Mouse (Mus musculus) heart, embryonic 14.5 days (tissue): ENCODE measurements around the gene Eps8. TPM values are rescaled to one million over a fixed set of nuclear protein-coding genes. Genes with fewer than 3 reads are reported as not detected.

Source experiments
- ATAC-seq: fragments of 200-750 bp; cut with Nextera tagmentation; 2 replicates; pipeline ENCODE4 v1.8.0; 2017; ENCODE audit warnings: low read depth, moderate TSS enrichment; ENCODE audit not compliant: insufficient number of reproducible peaks, insufficient read depth, low FRiP score
- H3K27ac ChIP-seq, 2 experiments: fragments of 200-500 bp in 1 of 2; fragments of 300-500 bp in 1 of 2; sonication (generic) in 1 of 2; replicated peaks in 1 of 2; 2 replicates each; pipeline ENCODE4 v1.5.1; 2012 to 2014; ENCODE audit warnings: low read depth in 2 of 2, low read length in 2 of 2, control low read depth in 1 of 2, mild to moderate bottlenecking in 1 of 2, mixed read lengths in 1 of 2; ENCODE audit not compliant: control insufficient read depth in 1 of 2, insufficient read depth in 1 of 2
- H3K27me3 ChIP-seq: fragments of 300-500 bp; sonication (generic); 2 replicates; pipeline ENCODE4 v1.6.1; 2014; ENCODE audit warnings: mild to moderate bottlenecking, low read length, control low read depth; ENCODE audit not compliant: control insufficient read depth, insufficient read depth
- H3K36me3 ChIP-seq: fragments of 300-500 bp; sonication (generic); 2 replicates; pipeline ENCODE4 v1.6.1; 2014; ENCODE audit warnings: mild to moderate bottlenecking, control low read depth, low read length, mixed read lengths; ENCODE audit not compliant: control insufficient read depth, insufficient read depth
- H3K4me1 ChIP-seq, 2 experiments: fragments of 200-500 bp in 1 of 2; fragments of 300-500 bp in 1 of 2; sonication (generic) in 1 of 2; 2 replicates each; pipeline ENCODE4 v1.6.1; 2012 to 2014; ENCODE audit warnings: low read length in 2 of 2, control low read depth in 1 of 2, mixed read lengths in 1 of 2; ENCODE audit not compliant: control insufficient read depth in 2 of 2, insufficient read depth in 2 of 2
- H3K4me2 ChIP-seq: fragments of 300-500 bp; sonication (generic); 2 replicates; pipeline ENCODE4 v1.6.1; 2014; ENCODE audit warnings: mild to moderate bottlenecking, low read length
- H3K4me3 ChIP-seq, 2 experiments: fragments of 200-500 bp in 1 of 2; fragments of 300-500 bp in 1 of 2; sonication (generic) in 1 of 2; 2 replicates each; pipeline ENCODE4 v1.5.1; 2012 to 2014; ENCODE audit warnings: low read length in 2 of 2, mild to moderate bottlenecking in 2 of 2, control low read depth in 1 of 2, low read depth in 1 of 2, moderate library complexity in 1 of 2; ENCODE audit not compliant: control insufficient read depth in 1 of 2, insufficient read depth in 1 of 2
- H3K9ac ChIP-seq: fragments of 300-500 bp; sonication (generic); 2 replicates; pipeline ENCODE4 v1.6.1; 2014; ENCODE audit warnings: mild to moderate bottlenecking, low read length
- H3K9me3 ChIP-seq: fragments of 300-500 bp; sonication (generic); 2 replicates; pipeline ENCODE4 v1.6.1; 2016; ENCODE audit warnings: low read length, control low read depth; ENCODE audit not compliant: control insufficient read depth
- WGBS: fragments of 180-500 bp; shearing (Covaris S2); extraction: QIAGEN DNeasy Blood & Tissue Kit; methylation state at CpG from one replicate; pipeline ENCODE4 v1.1.7; 2014; 5-methylcytosine and 5-hydroxymethylcytosine counted together
- polyA plus RNA-seq: library from polyadenylated mRNA; unstranded; fragments of >200 nt; fragmentation: Nextera tagmentation; extraction: Ambion mirVana; gene quantifications from 2 replicates; pipeline ENCODE4 v1.2.1, GENCODE M21; 2014

Eps8 gene
- polyA plus RNA-seq, 1 experiment from 2014 or later, result 33.1 TPM

DNA sequence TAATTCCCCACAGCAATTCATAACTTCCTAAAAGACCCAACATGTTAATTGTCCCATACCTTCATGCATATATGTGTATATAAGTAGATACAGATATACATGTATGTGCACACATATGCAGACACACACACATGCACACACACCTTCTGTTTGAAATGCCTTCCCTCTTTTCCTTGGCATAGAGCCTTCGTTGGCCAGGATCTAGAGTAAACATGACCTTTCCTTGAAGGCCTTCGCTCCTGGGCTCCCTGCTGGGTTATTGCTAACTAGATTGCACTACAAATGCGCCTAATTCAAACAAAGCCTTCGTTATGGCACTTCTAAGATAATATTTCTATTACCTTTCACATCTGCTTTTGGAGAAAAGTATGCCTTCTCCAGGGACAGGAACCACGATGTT is 20.9 kb upstream of the Eps8 start:
- H3K9ac ChIP-seq, result no peak overlapping the region
- no peak overlapping the region for H3K4me2 ChIP-seq
- no peaks in the 10 kb centered on the region for H3K9me3 ChIP-seq
- H3K4me1 ChIP-seq, result peaks cover 0 to 2% of the 10 kb centered on the region in 2 experiments; a peak in 1 of 4 replicates
- 73% methylated on average over 5 of the region's 5 CpGs for WGBS
- H3K27me3 ChIP-seq, result no peaks in the 10 kb centered on the region
- H3K27ac ChIP-seq, result no peak overlapping the region
- H3K36me3 ChIP-seq, result no peaks in the 10 kb centered on the region
- ATAC-seq, result no peak
- H3K4me3 ChIP-seq, result no peak overlapping the region

DNA sequence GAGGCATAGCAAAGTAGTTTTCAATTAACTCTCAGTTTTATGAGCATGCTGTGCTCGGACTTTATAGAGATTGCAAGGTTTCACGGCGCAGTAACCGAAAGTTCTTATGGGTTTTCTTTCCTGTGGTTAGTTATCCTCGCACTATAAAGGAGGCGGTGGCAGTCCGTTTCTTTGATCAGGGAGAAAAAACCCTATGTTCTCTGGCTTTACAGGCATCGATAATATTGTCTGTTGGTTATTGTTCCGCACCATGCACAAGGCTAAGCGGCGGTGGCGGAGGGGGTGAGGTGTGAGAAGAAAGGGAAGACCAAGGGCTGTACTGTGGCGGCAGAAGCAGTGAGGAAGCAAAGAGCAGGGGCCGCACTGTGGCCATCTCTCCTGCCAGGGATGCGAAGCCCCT is 18.6 kb upstream of the Eps8 start:
- Histone ChIP-seq H3K36me3 (no peaks in the 10 kb centered on the region), H3K27ac (no peak overlapping the region), H3K4me1 (peaks cover 0 to 2% of the 10 kb centered on the region in 2 experiments; a peak in 1 of 4 replicates), H3K4me3 (no peak overlapping the region), H3K9me3 (no peaks in the 10 kb centered on the region), H3K27me3 (no peaks in the 10 kb centered on the region), H3K9ac (no peak overlapping the region), H3K4me2 (no peak overlapping the region)
- WGBS, result 92% methylated on average over 15 of the region's 15 CpGs
- ATAC-seq, result no peak

DNA sequence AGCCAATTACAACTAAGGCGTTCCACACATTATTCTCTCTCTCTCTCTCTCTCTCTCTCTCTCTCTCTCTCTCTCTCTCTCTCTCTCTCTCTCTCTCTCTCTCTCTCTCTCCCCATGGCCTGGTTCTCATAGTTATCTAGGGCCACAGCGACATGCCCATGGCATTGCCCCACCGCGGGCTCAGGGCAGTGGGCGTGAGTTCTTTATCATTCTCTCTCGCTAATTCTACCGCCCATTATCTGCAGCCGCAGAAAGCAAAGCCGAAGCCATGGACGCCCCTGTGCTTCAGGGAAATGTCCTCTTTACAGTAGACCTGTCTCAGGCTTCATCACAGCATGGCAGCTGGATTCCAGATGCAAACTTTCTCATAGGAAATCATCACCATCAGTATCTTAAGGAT is 16.9 kb upstream of the Eps8 start:
- H3K27ac ChIP-seq, result no peak overlapping the region
- peaks cover 0 to 2% of the 10 kb centered on the region in 2 experiments; a peak in 1 of 4 replicates for H3K4me1 ChIP-seq
- H3K4me2 ChIP-seq, result no peak overlapping the region
- H3K4me3 ChIP-seq, result no peak overlapping the region
- no peaks in the 10 kb centered on the region for H3K9me3 ChIP-seq
- no peak for ATAC-seq
- no peaks in the 10 kb centered on the region for H3K27me3 ChIP-seq
- 47% methylated on average over 10 of the region's 10 CpGs for WGBS
- no peak overlapping the region for H3K9ac ChIP-seq
- H3K36me3 ChIP-seq, result no peaks in the 10 kb centered on the region

DNA sequence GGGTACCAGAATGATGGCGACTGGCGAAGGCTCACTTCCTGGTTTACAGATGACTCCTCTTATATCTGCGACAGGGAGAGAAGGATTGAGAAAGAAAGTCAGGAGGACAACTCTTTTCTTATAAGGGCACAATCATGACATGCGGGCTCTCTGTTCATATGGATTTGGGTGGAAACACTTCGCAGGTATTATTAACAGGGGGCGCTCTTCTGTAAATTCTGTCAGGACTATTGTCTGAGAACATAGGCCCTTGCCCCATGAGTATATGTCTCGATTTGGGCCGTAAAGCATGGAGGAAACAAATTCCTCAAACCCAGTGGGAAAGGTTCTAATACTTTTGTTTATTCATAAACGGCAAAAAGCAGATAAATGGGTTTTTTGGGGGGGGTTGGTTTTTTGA is 16.1 kb upstream of the Eps8 start:
- H3K4me1 ChIP-seq, result peaks cover 0 to 2% of the 10 kb centered on the region in 2 experiments; a peak in 1 of 4 replicates
- 90% methylated on average over 9 of the region's 9 CpGs for WGBS
- no peak overlapping the region for H3K4me3 ChIP-seq
- no peaks in the 10 kb centered on the region for H3K27me3 ChIP-seq
- no peaks in the 10 kb centered on the region for H3K36me3 ChIP-seq
- no peak overlapping the region for H3K27ac ChIP-seq
- no peak overlapping the region for H3K9ac ChIP-seq
- H3K4me2 ChIP-seq, result no peak overlapping the region
- H3K9me3 ChIP-seq, result no peaks in the 10 kb centered on the region
- no peak for ATAC-seq

DNA sequence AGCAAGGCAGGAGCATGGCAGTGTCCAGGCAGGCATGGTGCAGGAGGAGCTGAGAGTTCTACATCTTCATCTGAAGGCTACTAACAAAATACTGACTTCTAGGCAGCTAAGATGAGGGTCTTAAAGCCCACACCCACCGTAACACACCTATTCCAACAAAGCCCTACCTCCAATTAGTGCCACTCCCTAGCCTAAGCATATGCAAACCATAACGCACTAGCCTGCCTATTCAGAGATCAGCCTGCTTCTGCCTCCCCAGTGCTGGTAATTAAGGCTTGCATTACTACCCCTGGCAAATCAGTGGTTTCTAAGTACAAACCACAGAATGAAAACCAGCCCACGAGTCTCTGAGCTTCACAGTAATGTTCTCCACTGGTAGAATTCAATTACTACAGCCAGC is 15.2 kb upstream of the Eps8 start:
- Histone ChIP-seq H3K4me3 (no peak overlapping the region), H3K4me1 (peaks cover 0 to 2% of the 10 kb centered on the region in 2 experiments; a peak in 1 of 4 replicates), H3K27me3 (no peaks in the 10 kb centered on the region), H3K4me2 (no peak overlapping the region), H3K36me3 (no peaks in the 10 kb centered on the region), H3K9me3 (no peaks in the 10 kb centered on the region), H3K9ac (no peak overlapping the region), H3K27ac (no peak overlapping the region)
- 80% methylated on average over 3 of the region's 3 CpGs for WGBS
- ATAC-seq, result no peak

DNA sequence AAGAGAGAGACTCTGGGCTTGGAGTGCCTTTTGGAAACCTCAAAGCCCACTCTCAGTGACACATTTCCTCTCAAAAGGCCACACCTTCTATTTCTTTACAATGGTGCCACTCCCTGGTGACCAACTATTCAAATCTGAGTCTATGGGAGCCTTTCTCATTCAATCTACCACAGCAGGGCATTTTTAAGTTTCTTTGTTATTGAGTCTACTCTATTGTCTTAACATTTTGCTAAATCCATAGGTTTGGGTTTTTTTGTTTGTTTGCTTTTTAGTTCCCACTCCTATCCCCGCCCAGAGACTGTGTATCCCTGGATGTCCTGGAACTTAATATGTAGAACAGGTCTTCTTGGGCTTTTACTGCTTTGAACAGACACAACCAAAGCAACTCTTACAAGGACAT is 14.8 kb upstream of the Eps8 start:
- Histone ChIP-seq H3K27me3 (no peaks in the 10 kb centered on the region), H3K9me3 (no peaks in the 10 kb centered on the region), H3K4me1 (peaks cover 0 to 2% of the 10 kb centered on the region in 2 experiments; a peak in 1 of 4 replicates), H3K9ac (no peak overlapping the region), H3K4me3 (no peak overlapping the region), H3K4me2 (no peak overlapping the region), H3K36me3 (no peaks in the 10 kb centered on the region), H3K27ac (no peak overlapping the region)
- 86% methylated on average over 1 of the region's 1 CpGs for WGBS
- ATAC-seq, result no peak

DNA sequence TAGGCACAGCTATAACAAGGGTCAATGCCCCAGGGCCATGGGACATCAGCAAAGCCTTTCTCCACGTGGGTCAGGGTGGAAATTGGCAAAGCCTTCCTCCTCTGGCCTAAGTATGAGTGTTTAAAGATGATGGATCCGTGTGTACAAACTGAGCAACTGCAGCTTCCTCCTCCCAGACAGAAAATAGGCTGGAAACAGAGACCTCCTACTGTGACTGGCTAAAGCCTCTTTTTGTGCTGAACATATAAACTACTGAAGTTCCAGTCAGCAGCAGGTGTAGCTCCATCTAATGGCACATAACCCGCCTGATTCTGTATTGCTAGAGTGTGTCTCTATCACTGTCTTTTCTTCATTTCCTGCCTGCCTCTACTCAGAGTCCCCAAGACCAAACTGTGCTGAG is 13.7 kb upstream of the Eps8 start:
- no peak overlapping the region for H3K27ac ChIP-seq
- H3K9me3 ChIP-seq, result no peaks in the 10 kb centered on the region
- no peak overlapping the region for H3K4me3 ChIP-seq
- H3K4me1 ChIP-seq, result peaks cover 0 to 2% of the 10 kb centered on the region in 2 experiments; a peak in 1 of 4 replicates
- no peak for ATAC-seq
- no peaks in the 10 kb centered on the region for H3K36me3 ChIP-seq
- no peak overlapping the region for H3K4me2 ChIP-seq
- H3K27me3 ChIP-seq, result no peaks in the 10 kb centered on the region
- no peak overlapping the region for H3K9ac ChIP-seq
- WGBS, result 68% methylated on average over 3 of the region's 3 CpGs

DNA sequence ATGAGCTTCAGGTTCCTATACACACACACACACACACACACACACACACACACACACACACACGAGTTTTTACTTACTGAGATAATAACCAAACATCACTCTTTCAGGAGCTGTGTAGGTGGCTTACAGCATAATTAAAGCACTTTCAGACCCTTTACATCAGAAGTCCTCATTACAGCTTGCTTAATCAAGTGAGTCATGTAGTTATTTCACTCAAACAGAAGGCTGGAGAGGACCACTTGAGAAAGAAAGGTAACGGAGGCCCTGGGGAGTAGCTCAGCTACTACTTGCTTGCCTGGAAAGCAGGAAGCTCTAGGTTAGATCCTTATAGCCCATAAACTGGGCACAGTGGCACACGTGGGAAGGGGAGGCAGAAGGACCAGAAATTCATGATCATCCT is 13.0 kb upstream of the Eps8 start:
- Histone ChIP-seq H3K4me1 (peaks cover 0 to 2% of the 10 kb centered on the region in 2 experiments; a peak in 1 of 4 replicates), H3K9me3 (no peaks in the 10 kb centered on the region), H3K4me3 (no peak overlapping the region), H3K9ac (no peak overlapping the region), H3K27ac (no peak overlapping the region), H3K27me3 (no peaks in the 10 kb centered on the region), H3K4me2 (no peak overlapping the region), H3K36me3 (no peaks in the 10 kb centered on the region)
- ATAC-seq, result no peak
- 53% methylated on average over 3 of the region's 3 CpGs for WGBS
